Mouse (Mus musculus) effector memory CD4-positive, alpha-beta T cell, adult 7 months (primary cell): ENCODE results near the gene Nr1h4. TPM values are rescaled to one million over a fixed set of nuclear protein-coding genes. Genes with fewer than 3 reads are reported as not detected.

Experiments used
- polyA plus RNA-seq: library from polyadenylated mRNA; unstranded; fragments of 100-300 nt; shearing (Covaris generic); gene quantifications from one replicate; pipeline ENCODE4 v1.2.1, GENCODE M21; 2017

The Nr1h4 gene
- polyA plus RNA-seq: not detected

DNA sequence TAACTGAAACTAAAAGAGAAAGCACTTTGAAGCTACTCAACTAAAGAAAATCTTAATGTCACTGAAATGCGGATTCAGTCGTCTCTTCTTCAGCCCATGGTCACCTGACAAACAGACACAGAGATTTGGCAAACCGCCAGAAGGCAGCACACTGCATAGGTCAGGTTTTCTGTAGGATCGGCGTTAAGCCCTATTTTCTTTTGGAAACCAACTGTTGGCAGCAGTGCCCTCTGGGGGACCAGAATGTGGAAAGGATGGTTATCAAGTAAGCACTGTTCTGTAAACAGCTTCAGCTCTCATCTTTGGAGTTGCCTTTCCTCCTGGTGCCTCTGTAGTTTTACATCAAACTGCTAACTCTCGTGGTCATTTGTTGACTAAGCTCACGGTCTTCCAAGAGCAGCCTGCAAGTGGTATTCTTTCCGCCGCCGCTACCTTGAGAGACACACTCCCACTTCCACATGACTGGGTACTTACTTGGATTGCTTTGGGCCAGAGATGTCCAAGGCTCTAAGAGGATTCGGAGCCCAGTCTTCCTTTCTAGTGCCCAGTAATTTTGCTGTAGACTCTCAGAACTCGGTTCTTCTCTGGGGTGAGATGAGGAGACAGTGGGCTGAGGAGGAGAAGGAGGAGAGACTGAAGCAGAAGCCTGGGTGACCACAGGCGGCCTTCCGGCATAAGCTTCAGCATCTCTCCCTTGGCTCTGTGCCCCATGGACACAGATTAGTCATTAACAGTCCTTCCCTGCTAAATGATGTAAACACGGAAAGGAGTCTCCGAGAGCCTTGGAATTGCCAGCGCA is at the start of gene Nr1h4:
Gene Nr1h4, minus strand, starts transcription at position 657 of the 799 bp plus-strand sequence.

DNA sequence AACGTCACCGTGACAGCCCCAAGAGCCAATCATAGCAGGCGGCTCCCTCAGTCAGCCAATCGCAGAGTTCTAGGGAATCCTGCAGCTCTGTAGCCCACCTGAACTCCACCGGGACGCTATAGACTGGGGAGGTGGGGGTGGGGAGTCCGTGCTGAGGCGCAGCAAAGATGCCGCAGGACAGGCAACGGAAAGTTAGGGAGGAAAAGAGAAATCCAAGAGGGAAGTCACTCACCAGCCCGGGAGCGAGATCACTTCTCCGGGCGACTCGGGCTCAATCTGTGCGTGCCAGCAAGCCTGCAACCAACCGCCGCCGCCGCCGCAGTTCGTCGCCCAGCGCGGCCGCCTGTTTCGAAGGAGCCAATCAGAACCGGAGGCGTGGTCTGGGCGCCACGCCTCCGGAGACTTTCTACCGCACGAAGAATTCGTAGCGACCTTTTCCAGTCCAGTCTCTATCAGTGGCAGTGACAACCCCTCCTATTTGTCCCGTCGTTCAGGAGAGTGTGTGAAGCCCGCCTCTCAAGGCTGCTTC is 89.7 kb downstream of the Nr1h4 start, which contains the start of gene Gas2l3:
Gene Gas2l3, minus strand, starts transcription at position 345 of the 529 bp plus-strand sequence.

Other genes with a start within 250 kb of the Nr1h4 start
- 0.22 TPM for gene Ano4, start 188.8 kb downstream of the Nr1h4 start, polyA plus RNA-seq
- 0.74 TPM for gene Gas2l3, start 89.6 kb downstream of the Nr1h4 start, polyA plus RNA-seq
- not detected for gene Slc17a8, start 87.7 kb upstream of the Nr1h4 start, polyA plus RNA-seq
- 31.8 TPM for gene Scyl2, start 152.7 kb upstream of the Nr1h4 start, polyA plus RNA-seq
- 15.9 TPM for gene Actr6, start 198.7 kb upstream of the Nr1h4 start, polyA plus RNA-seq
- 79.8 TPM for gene Uhrf1bp1l, start 211.4 kb upstream of the Nr1h4 start, polyA plus RNA-seq